ENCODE assay signal across 12 mouse cellular contexts in the genomic region with DNA sequence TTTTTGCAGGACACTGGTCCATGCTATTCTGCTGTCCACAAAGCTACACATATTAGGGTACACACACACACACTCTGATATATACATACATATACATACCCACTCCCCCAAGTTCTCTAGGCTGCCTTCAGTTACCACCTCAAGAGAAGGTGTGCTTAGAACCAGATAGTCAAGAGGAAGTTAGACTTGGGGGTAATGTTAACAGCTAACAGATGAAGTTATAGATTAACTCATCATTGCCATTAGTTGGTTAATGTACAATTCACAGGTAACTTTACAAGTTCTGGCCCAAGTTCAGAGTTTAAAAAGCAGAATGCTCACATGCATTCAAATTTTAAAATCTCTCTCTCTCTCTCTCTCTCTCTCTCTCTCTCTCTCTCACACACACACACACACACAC.
"Had no signal": no experiment of that assay in that cellular context is flagged by ENCODE, and none has a peak within 500 bp of the region (broad histone marks: within the 10 kb centered on the region; RNA-seq: fewer than 3 reads in every experiment).

No protein-coding gene starts in this region.

- H3K9ac ChIP-seq: hindbrain, embryonic 13.5 days; liver, postnatal 0 days; lung, embryonic 15.5 days; midbrain, embryonic 12.5 days had no signal

- H3K27me3 ChIP-seq: hindbrain, embryonic 13.5 days; lung, embryonic 15.5 days; midbrain, embryonic 12.5 days had no signal

- H3K27ac ChIP-seq: hindbrain, embryonic 13.5 days; hindbrain, postnatal 0 days; left cerebral cortex, adult 2 months; limb, embryonic 10.5 days; lung, embryonic 15.5 days; macrophage; midbrain, embryonic 12.5 days had no signal

- H3K4me3 ChIP-seq: hindbrain, embryonic 13.5 days; left cerebral cortex, adult 2 months; limb, embryonic 10.5 days; lung, embryonic 15.5 days; megakaryocyte, embryonic 14.5 days; midbrain, embryonic 12.5 days had no signal

- H3K9me3 ChIP-seq: hindbrain, embryonic 13.5 days; limb, embryonic 10.5 days; lung, embryonic 15.5 days; megakaryocyte, embryonic 14.5 days; midbrain, embryonic 12.5 days had no signal

- DNase-seq: liver, postnatal 0 days; lung, postnatal 14 days; right cerebral cortex, postnatal 14 days; thymus, postnatal 36 days had no signal

- H3K4me2 ChIP-seq: hindbrain, embryonic 13.5 days; lung, embryonic 15.5 days; midbrain, embryonic 12.5 days had no signal

- ATAC-seq: hindbrain, postnatal 0 days; liver, postnatal 0 days had no signal

- H3K4me1 ChIP-seq: hindbrain, embryonic 13.5 days; lung, embryonic 15.5 days; megakaryocyte, embryonic 14.5 days; midbrain, embryonic 12.5 days had no signal

- H3K36me3 ChIP-seq: hindbrain, embryonic 13.5 days; lung, embryonic 15.5 days; midbrain, embryonic 12.5 days had no signal
